Mouse (Mus musculus): ENCODE measurements around the gene Snrk. TPM values are rescaled to one million over a fixed set of nuclear protein-coding genes. Genes with fewer than 3 reads are reported as not detected.

Snrk gene
- 121 and 123 TPM in 2 replicates for polyA plus RNA-seq (2012; rRNA removed)

- peak; percentile 52 to 92 for DNase-seq (ENCODE audit: extremely low spot score in 1 of 2, low spot score in 1 of 2)
Measured at GRCm38 (mm10) chr9:122117112-122117616, at the start of gene Snrk. TSS of gene Snrk (plus strand) at chr9:122117266.

- no peak for DNase-seq (ENCODE audit: extremely low spot score in 1 of 2, low spot score in 1 of 2)
Measured at GRCm38 (mm10) chr9:122067654-122068053, 49.4 kb upstream of the Snrk start.

GRCm38 (mm10) chr9:122069560-122070174, 47.4 kb upstream of the Snrk start:
- no peak for DNase-seq (ENCODE audit: extremely low spot score in 1 of 2, low spot score in 1 of 2)

- DNase-seq (ENCODE audit: extremely low spot score in 1 of 2, low spot score in 1 of 2), result no peak
Measured at GRCm38 (mm10) chr9:122073980-122074379, 43.1 kb upstream of the Snrk start.

GRCm38 (mm10) chr9:122074575-122074974, 42.5 kb upstream of the Snrk start:
- no peak for DNase-seq (ENCODE audit: extremely low spot score in 1 of 2, low spot score in 1 of 2)

GRCm38 (mm10) chr9:122078456-122078855, 38.6 kb upstream of the Snrk start:
- peak in 1 of 2 experiments; percentile 66 for DNase-seq (ENCODE audit: extremely low spot score in 1 of 2, low spot score in 1 of 2)

GRCm38 (mm10) chr9:122083698-122084097, 33.4 kb upstream of the Snrk start:
- DNase-seq (ENCODE audit: extremely low spot score in 1 of 2, low spot score in 1 of 2), result no peak

- no peak for DNase-seq (ENCODE audit: extremely low spot score in 1 of 2, low spot score in 1 of 2)
Measured at GRCm38 (mm10) chr9:122084175-122084574, 32.9 kb upstream of the Snrk start.

- no peak for DNase-seq (ENCODE audit: extremely low spot score in 1 of 2, low spot score in 1 of 2)
Measured at GRCm38 (mm10) chr9:122084636-122085035, 32.4 kb upstream of the Snrk start.

- DNase-seq (ENCODE audit: extremely low spot score in 1 of 2, low spot score in 1 of 2), result peak in 1 of 2 experiments; percentile 15
Measured at GRCm38 (mm10) chr9:122085055-122085454, 32.0 kb upstream of the Snrk start.

GRCm38 (mm10) chr9:122085550-122086205, 31.4 kb upstream of the Snrk start:
- peak in 1 of 2 experiments; percentile 18 for DNase-seq (ENCODE audit: extremely low spot score in 1 of 2, low spot score in 1 of 2)

GRCm38 (mm10) chr9:122087086-122087485, 30.0 kb upstream of the Snrk start:
- DNase-seq (ENCODE audit: extremely low spot score in 1 of 2, low spot score in 1 of 2), result no peak

GRCm38 (mm10) chr9:122091171-122091570, 25.9 kb upstream of the Snrk start:
- DNase-seq (ENCODE audit: extremely low spot score in 1 of 2, low spot score in 1 of 2), result no peak

- DNase-seq (ENCODE audit: extremely low spot score in 1 of 2, low spot score in 1 of 2), result no peak
Measured at GRCm38 (mm10) chr9:122091782-122092228, 25.3 kb upstream of the Snrk start.

GRCm38 (mm10) chr9:122094171-122094570, 22.9 kb upstream of the Snrk start:
- no peak for DNase-seq (ENCODE audit: extremely low spot score in 1 of 2, low spot score in 1 of 2)

- DNase-seq (ENCODE audit: extremely low spot score in 1 of 2, low spot score in 1 of 2), result no peak
Measured at GRCm38 (mm10) chr9:122096822-122097511, 20.1 kb upstream of the Snrk start.

GRCm38 (mm10) chr9:122097535-122097934, 19.5 kb upstream of the Snrk start:
- DNase-seq (ENCODE audit: extremely low spot score in 1 of 2, low spot score in 1 of 2), result no peak

GRCm38 (mm10) chr9:122100584-122101127, 16.4 kb upstream of the Snrk start:
- DNase-seq (ENCODE audit: extremely low spot score in 1 of 2, low spot score in 1 of 2), result no peak

GRCm38 (mm10) chr9:122101196-122101595, 15.9 kb upstream of the Snrk start:
- DNase-seq (ENCODE audit: extremely low spot score in 1 of 2, low spot score in 1 of 2), result no peak

- DNase-seq (ENCODE audit: extremely low spot score in 1 of 2, low spot score in 1 of 2), result no peak
Measured at GRCm38 (mm10) chr9:122103550-122104284, 13.3 kb upstream of the Snrk start.
